Mouse (Mus musculus) T-cell, adult 2 months (primary cell): ENCODE measurements at regions not wholly inside any gene's neighbourhood (a gene's known extent, or its start where the extent isn't known, plus 50 kb on each side); places are given as distances from the start of the nearest gene placed in this dataset.

Experiments
- DNase-seq: peaks from one replicate; pipeline ENCODE4 v3.0.0; 2022; ENCODE audit warnings: low spot score

DNA sequence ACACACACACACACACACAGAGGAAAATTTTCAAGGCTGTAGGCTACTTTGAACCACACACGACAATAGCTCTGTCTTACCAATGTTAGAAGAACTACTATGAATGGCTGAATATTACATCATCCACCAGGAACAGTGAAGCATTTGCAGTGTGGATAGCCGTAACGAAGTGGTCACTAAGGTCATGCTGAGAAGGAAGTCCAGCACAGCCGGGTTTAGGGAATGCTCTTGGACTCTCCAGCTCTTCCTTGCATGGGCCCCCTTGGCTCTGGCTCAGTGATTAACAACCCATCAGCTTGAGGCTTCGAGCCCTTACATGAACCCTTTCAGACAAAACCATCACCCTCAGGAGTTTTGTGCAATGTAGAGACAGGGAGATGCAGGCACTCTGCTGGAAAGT is 245.3 kb downstream of the Adamts20 start:
- no peak for DNase-seq

DNA sequence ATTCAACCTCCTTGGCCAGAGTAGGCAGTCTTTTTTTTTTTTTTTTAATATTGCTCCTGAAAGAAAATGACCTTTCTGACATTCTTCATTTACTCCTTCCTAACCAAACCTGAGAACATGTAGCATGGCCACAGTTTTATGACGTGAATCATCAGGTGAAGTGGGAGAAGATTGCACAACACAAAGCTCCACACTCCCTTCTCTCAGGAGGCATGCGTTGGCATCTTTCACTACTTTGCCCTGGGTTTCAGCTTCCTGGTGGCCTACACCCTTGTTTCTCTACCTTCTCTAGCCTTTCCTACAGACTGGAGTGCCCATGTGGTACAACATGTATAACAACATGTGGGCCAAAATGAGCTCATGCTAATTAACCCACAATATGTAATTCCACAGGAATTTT is 248.5 kb downstream of the Adamts20 start:
- DNase-seq = no peak

DNA sequence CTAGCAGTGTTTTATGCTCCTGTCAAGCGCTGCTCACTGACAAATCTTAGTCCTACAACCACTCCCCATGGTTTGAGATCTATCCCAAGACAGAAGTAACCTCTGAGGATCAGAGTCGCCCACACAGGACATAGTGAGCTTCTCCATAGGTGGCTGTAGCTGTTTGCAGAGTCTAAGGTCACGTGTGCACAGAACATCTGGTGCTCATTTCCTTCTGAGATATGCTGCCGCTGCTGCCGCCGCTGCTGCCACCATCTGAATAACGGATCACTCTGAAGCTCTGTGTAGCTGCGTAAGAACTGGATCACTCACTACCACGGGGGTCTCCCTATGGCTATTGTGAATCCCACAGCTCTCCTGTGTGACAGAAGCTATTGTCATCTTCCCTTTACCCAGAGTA is 250.8 kb downstream of the Adamts20 start:
- DNase-seq = peak; percentile 39

DNA sequence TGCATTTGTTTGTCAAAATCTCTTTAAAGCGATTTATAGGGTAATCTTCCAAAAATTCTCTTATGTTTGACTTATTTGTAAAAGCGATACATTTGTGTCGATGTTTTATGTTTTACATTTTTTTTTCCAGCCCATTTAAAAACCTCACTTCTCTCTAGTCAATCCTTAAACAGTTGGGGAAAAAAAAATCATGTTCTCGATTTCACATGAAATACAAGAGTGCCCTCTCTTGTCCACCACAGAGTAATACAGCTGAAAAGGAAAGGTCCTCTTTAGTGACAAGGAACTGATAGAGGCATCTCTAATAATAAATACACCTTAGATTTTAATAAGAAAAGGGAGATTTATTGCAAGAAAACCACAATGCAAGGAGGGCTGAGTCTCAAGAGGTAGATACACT is 251.8 kb downstream of the Adamts20 start:
- no peak for DNase-seq

DNA sequence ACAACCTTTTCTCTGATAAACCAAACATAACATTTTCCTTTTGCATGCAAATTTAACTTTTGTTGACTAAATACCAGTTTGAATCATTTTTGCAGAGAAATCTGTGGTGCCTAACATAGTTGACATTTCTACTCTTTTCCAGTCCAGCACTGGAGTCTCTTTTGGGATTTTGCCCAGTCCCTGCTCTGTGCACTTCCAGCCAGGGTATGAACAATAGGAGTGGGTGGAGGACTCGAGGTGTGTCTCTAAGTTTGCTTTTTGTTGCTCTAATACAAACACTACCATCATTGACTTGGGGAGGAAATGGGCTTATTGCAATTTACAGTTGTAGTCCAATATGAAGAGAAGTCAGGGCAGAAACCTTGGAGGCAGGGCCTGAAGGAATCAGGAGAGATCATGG is 256.7 kb downstream of the Adamts20 start:
- DNase-seq = no peak

DNA sequence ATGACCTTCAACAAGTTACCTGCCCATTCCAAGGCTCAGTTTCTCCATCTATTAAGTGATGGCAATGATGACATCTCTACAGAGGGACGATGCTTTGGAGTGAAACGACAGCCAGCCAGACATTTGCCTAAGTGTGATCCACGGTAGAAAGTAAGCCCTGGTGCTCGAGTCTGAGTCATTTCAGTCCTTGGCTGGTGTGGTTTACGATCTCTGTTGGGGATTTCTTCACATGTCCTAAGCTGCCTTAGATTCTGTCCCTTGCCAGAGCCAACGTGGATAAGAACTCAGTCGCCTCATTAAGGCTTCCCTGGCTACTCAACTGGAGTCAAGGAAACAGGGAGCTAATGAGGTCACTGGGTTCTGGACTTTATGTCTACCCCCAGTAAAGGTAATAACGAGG is 258.8 kb downstream of the Adamts20 start:
- DNase-seq = no peak

DNA sequence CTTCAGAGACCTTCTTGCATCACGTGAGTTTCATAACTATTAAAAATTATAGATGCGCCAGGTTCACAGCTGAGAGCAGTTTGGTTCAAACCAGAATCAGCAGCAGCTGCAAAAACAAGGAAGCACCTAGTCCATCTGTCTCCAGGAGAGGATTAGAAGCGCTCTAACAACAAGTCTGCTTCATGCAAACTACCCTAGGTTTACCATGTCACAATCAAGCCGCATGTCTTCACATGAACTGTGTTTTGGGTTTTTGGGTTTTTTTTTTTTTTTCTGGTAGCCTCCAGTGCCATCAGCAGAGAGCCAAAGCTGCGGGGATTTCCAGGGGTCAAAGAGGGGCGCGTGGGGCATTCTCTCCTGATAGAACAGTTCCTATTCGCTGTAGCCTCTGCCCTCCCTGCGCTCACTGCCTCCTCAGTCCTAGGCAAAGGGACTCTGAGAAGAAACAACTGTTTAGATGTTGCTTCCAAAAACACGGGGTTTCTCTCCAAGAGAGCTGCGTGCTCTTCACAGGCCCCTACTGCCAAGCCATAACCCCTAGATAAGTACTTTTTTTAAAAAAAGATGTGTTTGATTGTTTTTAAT is 259.8 kb downstream of the Adamts20 start:
- no peak for DNase-seq

DNA sequence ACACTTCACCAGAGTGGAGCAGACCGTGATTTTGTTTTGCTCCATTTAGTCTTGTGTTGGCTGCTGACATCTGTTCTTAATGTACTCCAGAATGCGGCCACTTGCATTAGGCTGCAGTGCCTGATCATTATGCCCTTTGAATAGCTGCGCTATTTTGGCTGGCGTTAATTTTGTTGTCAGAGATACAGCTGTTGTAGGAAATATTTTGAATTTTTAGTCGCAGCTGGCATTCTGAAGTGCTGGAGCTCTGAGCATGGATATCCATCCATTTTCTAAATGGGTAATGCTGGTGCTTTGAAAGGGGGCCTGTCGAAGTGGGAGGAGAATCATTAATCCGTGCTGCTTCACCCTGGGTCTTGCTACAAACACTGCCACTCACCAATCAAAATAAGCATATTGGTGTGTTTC is 275.1 kb downstream of the Adamts20 start:
- DNase-seq = no peak

DNA sequence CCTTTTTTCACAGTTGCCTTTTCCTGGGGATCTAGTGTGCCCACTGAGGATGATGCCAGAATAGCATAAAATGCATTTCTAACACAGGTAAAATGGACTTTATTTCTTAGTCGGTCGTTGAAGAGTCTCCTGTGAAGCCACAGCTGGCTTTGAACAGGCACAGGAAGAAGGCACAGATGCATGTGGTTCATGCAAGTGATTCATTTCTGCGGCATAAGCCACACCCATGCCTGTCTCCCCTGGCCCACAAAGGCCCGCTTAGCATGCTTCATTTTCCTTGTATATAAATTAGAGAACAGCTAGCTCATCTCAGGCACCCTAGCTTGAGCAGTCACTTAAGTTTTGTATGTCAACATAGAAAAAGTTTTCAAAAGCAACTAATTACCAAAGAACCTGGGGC is 277.6 kb downstream of the Adamts20 start:
- DNase-seq = peak; percentile 55

DNA sequence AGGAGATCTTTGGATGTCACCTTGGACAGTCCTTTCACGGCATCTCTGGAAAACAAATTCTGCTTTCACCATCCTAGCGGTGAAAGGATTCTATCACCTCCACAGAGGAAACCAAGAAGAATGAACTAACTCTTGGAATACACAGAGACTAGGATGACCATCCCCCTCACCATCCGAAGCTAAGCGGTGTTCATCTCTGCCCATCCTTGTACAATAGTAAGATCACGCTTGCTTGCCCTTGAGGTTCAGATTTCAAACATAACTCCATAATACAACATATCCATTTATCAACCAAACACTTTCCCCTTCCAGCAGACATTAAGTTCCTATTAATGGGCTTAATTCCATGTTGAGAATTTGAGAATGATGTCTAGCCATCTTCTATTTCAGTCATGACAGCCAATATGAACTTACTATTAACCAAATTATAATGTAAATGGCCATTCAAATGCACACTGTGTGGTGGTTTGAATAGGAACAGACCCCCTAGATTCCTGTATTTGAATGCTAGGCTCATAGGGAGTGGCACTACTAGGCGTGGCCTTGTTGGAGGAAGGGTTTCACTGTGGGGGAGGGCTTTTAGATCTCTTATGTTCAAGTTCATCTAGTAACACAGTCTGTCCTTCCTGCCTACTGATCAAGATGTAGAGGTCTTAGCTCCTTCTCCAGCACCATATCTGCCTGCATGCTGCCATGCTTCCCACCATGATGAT is 281.4 kb downstream of the Adamts20 start:
- DNase-seq = no peak

DNA sequence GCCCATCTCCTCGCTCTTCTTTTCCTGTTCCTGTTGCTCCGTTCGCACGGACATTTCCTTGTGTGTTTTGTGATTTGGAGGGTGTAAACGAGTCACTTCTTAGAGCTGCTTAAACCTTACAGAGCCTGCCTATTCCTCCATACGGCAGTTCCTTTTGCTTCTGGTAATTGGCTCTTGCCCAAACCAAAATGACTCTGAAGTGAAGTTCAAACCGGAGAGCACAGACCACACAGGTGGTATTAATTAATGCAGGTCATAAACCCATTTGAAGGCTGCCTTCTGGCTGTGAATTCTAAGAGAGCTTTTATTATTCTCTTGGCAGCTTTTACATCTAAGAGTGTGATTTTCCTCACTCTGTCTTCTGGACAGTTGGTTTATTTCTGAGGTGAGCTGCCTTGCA is 291.1 kb downstream of the Adamts20 start:
- no peak for DNase-seq

DNA sequence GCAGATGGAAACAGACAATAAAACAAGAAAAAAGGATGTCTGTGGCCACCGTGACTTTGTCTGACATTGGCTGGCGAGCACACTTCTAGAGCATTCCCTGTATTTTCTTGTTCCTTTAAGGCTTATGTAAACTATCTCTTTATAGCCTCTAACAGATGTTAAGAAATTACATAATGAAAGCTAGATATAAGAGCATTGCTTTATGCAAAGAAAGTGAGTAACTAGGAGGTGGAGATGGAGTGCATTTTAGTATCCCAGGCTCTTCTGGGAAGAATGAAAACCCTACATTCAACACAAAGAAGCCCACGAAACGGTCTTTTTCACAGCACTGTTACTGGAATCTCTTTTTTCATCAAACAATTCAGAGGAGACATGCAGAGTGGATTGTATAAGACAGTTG is 304.4 kb downstream of the Adamts20 start:
- DNase-seq = no peak

DNA sequence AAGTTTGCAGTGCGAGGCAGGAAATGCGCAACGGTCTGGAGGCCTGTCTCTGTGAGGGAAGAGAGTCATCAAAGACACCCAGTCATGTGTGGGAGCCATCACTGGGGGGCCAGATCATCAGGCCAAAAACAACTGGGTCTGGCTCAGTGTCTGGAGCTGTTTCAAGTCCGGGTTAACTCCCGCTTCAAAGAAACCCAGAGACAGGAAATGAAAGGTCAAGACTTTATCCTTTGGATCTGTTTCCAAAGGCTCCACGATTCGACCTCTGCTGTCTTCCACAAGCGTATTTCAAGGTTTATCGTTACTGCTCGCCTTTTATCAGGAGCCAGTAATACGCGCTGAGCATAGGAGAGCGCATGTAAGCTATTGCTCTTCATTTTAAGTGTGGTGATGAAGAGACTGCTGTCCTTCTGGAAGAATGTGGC is 325.7 kb downstream of the Adamts20 start:
- DNase-seq = peak; percentile 24

DNA sequence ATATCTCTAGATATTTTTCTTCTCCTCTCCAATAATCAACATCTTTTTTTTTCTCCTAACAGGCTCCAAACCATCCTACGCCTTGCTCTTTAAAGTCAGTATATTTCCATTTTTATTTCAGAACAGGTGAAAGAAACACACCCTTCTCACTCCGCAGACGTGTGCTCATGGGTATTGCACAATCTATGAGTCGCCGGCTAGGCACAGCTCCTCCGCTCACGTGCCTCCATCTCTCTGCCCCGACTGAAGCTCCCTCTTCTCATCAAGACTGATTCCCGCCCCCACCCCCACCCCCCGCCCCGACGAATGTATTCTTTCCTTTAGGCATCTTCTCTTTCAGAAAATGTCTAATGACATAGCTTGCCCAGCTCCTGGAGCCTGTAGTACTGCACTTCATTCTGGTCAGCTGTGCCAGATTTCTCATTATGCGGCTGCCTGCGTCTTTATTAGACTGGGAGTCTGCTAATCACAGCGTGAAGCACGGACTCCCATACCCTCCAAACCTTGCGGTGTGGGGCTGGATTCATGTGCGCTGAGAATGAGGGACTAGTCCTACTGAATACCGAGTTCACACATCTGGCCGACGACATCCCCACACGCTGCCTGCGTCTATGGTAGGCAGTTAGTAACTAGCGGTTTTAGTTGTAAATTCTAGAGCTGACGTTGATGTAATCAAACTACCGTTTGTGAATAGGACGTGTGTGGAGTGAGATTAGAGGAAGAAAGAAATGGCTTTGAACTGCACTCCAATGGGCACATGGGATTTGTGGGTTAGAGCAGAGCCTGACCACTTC is 327.9 kb downstream of the Adamts20 start:
- no peak for DNase-seq

DNA sequence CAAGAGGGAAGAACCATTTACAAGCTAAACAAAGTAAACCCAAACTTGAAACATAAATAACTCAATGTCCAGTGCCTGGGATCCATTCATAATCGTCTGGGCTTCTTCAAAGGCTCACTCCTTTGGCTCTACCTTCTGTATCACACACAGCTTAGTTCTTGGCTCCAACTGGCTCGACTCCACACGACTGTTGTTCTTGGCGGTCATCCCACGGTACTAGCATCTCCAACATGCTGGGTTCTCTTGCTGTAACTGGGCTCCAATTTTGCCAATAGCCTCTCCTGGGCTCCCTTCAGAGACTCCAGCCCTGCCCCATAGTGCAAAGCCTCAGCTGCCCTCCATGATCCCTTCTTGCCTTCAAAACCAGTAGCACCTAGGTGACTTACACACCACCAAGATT is 352.4 kb downstream of the Adamts20 start:
- no peak for DNase-seq

DNA sequence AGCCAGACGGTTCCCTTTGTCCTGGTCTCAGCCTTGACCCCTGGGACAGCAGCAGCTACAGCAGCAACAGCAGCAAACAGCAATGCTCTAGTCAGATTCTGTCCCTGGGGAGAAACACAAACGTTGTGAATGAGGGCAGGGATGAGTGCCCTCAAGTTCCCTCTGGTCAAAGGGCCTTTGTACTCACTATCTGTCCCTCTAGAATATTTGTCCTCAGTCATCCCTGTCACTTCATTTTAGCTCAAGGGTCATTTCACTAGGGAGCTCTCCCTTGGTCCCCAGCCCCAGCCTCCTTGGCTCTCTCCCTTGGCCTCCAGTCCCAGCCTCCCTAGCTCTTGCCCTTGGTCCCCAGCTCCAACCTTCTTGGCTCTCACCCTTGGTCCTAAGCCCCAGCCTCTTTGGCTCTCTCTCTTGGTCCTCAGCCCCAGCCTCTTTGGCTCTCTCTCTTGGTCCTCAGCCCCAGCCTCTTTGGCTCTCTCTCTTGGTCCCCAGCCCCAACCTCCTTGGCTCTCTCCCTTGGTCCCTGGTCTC is 358.0 kb downstream of the Adamts20 start:
- no peak for DNase-seq

DNA sequence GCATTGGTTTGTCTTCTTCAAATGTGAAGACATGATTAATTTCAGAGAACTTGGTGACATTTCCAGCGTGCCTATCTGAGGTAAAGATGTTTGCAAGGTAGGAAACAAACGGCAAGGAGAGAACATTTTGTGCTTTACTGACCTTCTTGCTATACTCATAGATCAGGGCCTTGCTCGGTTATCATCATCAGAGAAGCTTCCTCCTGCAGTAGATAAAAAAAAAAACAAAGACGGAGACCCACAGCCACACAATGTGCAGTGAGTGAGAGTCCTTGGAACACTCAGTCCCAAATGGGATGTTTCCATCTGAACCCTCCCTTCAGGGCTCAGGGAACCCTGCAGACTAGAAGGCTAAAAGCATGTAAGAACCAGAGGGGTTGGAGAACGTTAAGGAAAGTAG is 374.6 kb downstream of the Adamts20 start:
- DNase-seq = no peak

DNA sequence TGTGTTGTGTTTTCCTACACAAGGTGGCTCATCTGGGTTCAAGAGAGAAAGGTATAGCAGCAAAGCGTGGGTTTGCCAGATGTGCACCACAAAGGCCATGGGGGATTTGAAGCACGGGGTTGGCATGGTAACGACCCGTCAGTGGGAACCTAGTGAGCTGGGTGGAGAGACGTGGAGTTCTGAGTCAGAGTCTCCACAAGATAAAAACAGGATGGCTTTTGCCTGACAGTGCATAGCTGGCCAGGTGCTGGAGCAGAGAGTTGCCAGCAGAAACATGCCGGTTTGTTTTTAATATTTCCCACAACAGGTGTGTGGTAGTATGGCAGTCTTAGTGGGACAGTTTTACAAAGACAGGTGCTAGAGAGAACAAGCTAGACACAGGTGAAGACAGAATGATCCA is 375.4 kb downstream of the Adamts20 start:
- DNase-seq = no peak

DNA sequence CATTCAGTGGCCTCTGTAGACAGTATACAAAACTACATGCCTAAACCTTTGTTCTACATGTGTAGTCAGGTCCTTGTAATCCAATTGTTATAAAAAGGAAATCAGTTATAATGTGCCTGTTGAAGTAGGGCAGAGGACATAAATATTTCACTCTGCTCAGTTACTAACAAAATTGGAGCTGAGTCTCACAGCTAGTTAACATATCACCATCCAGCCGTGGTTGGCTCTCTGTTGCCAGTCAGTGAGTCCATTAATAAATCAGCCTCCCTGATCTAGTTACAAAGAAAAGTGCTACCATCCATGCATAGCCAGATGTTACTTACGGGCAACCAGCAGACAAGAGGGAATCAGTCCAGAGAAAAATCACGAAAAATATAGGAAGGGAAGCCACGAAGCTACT is 382.8 kb downstream of the Adamts20 start:
- DNase-seq = no peak

DNA sequence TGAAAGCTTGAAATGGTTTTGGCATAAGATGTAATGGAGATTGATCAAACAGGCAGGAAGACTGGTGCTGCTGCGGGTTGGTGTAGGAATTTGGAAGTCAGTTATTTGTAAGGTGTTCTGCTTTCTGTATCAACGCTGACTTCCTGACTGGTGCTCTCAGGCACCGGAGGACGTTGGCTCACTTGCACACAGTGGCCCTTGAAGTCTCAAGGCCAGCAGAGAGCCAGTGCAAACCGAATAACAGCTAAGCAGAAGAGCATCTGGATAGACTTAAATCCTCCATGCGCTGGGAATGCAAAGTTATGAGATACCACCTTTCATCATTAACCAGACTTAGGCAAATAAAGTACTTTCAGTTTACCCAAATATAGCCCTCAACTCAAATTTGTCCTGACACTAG is 388.2 kb downstream of the Adamts20 start:
- no peak for DNase-seq

DNA sequence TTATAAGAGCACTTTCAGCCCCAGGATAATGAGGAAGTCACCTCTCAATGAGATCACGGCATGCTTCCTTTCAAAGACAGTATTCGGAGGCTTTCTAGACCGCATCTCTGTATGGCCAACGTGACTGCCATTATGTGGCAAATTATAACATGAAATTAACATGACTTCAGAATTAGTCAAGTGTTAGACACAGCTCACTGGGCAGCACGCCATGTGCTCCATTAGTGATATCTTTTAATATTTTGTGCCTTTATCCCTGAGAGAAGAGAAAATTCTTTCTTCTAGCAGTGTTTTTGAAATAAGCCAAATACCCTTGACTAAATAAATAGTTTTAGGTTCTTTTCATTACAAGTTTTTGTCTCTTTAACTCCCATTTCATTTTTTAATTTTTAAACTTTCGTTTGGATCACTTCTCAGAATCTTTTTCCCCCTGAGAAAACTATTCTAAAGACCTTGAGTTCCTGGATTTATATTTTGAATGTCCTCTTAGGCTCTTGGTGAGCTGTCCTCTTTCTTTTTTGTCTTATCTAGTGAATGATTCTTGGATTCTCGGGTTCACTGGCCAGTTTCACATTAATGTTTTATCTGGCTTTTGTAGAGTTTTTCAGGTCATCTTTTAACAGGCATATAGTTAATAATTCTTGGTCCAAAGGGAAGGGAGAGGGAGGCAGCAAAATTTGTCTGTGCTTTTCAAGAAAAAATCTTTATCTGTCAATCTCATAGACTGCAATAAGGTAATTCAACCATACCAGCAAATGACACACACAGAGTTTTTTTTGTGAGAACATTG is 390.9 kb downstream of the Adamts20 start:
- DNase-seq = no peak

DNA sequence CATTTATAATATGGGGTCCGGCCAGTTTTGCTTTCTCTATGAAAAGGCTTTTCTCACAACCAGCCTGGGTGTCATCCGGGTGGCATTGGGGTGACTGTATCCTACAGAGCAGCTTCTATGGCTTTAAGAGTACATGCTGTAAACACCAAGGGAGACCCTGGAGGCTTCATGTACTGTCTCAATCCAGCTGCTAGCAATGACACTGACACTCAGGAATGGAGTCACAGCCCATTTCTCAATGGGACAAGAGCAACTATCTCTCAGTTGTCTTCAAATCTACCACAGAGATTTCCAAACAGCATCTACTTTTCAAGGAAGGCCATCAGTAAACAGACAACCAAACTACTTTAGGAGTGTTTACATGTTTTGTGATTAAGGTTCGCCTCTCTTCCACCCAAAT is 397.5 kb downstream of the Adamts20 start:
- no peak for DNase-seq
